Mouse (Mus musculus): Measurements from ENCODE around the gene Ece1.

DNA sequence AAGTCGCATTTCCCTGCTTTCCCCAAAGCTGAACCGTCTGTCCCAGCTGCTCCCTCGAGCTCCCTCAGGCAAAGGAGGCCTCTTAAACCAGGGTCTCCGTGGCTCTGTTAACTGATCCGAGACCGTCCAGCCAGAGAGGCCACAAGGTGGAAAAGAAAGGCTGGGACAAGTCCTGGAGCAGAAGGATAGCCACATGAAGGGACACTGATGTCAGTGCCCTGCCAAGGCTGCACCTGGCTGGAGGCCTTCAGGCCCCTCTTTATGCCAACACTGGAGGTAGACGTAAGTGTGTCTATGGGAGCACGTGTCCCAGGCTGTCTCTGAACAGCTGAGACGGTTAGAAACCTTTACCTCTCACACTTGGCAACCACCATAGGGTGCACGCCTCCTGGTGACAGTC lies 57.1 kb downstream of the Ece1 start:
- TF ChIP-seq USF1 (IDR thresholded peaks at IDR 0.05; ENCODE audit: low read depth) (no peak), TCF12 (IDR thresholded peaks at IDR 0.05; ENCODE audit: insufficient read depth, poor library complexity, severe bottlenecking) (no peak)

Measured in myocyte (in vitro differentiated cells).